Mouse (Mus musculus): ENCODE measurements around the gene Slc12a9.

DNA sequence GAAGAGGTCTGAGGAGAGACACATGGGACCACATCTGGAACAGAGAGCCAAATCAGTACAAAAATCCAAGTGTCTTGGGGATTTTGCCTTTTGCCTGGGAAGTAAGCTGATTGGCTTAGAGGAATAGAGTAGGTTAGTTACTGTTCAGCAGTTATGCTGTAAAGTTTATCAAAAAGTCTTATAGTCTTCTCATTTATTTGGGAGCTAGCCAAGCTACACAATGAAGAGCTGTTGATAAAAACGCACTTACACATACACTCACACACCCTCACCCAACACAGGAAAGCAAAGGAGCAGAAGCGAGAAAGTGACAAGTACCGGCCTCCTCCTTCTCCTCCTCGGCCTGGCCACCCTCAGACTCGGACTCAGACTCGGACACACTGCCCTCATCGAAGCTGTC is 34.2 kb downstream of the Slc12a9 start:
- no peak for TF ChIP-seq CTCF (IDR thresholded peaks at IDR 0.05; ENCODE audit: borderline replicate concordance, insufficient read depth, low read length)
- no peak for TF ChIP-seq POLR2A (IDR thresholded peaks at IDR 0.05; ENCODE audit: low read depth, low read length)
